In genomic region chr3:66398214-66399150, GRCm38 (mm10) we compare ENCODE assay signal across 8 mouse cellular contexts.
DNase-seq lines count a peak whose midpoint lies in the region; ATAC-seq and TF ChIP-seq lines count a peak whose summit lies in the region.

No protein-coding gene starts in this region.

- TF ChIP-seq EP300 in heart, postnatal 0 days (IDR thresholded peaks at IDR 0.05; ENCODE audit: low read depth): no peak

- H3K9me3 ChIP-seq in heart, postnatal 0 days (replicated peaks; ENCODE audit: control insufficient read depth, low read length): no peaks in the 10 kb centered on the region

- no peak overlapping the region for H3K9ac ChIP-seq in heart, postnatal 0 days (replicated peaks; ENCODE audit: low read depth, low read length)

- no peaks in the 10 kb centered on the region for H3K27me3 ChIP-seq in heart, postnatal 0 days (ENCODE audit: control insufficient read depth, insufficient read depth, low read length)

- DNase-seq in heart, postnatal 0 days (ENCODE audit: low spot score): no peak
- DNase-seq in heart, postnatal 4 days: no peak
- peak; percentile 2 to 6 for DNase-seq in B cell, adult 2 months
- DNase-seq in c-Kit-positive CD71-positive TER-119-positive erythroid progenitor cells, embryonic 14.5 days (ENCODE audit: low spot score): peak; percentile 4
- DNase-seq in layer of hippocampus, adult 9-11 months: peak; percentile 63
- no peak for DNase-seq in spleen, postnatal 36 days (ENCODE audit: low spot score in 2 of 2)
- no peak for DNase-seq in adipocyte (ENCODE audit: low spot score)

- H3K4me2 ChIP-seq in heart, postnatal 0 days (ENCODE audit: low read depth, low read length): no peak overlapping the region

- no peak overlapping the region for H3K4me3 ChIP-seq in heart, postnatal 0 days (ENCODE audit: low read depth, low read length)

- 63% methylated on average over 12 of the region's 12 CpGs for WGBS in heart, postnatal 0 days

- H3K36me3 ChIP-seq in heart, postnatal 0 days (replicated peaks; ENCODE audit: control insufficient read depth, insufficient read depth, low read length): no peaks in the 10 kb centered on the region

- peak; percentile 12; the same call in 1 of the 2 replicates for TF ChIP-seq CTCF in heart, postnatal 0 days (IDR thresholded peaks at IDR 0.05; ENCODE audit: low read depth)

- no peak for ATAC-seq in heart, postnatal 0 days (ENCODE audit: insufficient read depth, low read depth)
- ATAC-seq in megakaryocyte-erythroid progenitor cell, adult 5-6 weeks (replicated peaks; ENCODE audit: low FRiP score, low TSS enrichment, poor library complexity, severe bottlenecking): no peak; the same call in 1 of the 2 replicates

- no peaks in the 10 kb centered on the region for H3K4me1 ChIP-seq in heart, postnatal 0 days (ENCODE audit: control insufficient read depth, insufficient read depth)

- H3K27ac ChIP-seq in heart, postnatal 0 days (ENCODE audit: low read depth): no peak overlapping the region

Comparison
In these comparisons a context has a peak if more than half of its experiments do, and no peak if none do; other contexts are left out.
1. DNase-seq: peak in B cell, adult 2 months (2 of 2), c-Kit-positive CD71-positive TER-119-positive erythroid progenitor cells, embryonic 14.5 days (single experiment) and layer of hippocampus, adult 9-11 months (single experiment); none in heart, postnatal 0 days (single experiment), heart, postnatal 4 days (single experiment), spleen, postnatal 36 days (0 of 2) and adipocyte (single experiment).